In the genomic region with DNA sequence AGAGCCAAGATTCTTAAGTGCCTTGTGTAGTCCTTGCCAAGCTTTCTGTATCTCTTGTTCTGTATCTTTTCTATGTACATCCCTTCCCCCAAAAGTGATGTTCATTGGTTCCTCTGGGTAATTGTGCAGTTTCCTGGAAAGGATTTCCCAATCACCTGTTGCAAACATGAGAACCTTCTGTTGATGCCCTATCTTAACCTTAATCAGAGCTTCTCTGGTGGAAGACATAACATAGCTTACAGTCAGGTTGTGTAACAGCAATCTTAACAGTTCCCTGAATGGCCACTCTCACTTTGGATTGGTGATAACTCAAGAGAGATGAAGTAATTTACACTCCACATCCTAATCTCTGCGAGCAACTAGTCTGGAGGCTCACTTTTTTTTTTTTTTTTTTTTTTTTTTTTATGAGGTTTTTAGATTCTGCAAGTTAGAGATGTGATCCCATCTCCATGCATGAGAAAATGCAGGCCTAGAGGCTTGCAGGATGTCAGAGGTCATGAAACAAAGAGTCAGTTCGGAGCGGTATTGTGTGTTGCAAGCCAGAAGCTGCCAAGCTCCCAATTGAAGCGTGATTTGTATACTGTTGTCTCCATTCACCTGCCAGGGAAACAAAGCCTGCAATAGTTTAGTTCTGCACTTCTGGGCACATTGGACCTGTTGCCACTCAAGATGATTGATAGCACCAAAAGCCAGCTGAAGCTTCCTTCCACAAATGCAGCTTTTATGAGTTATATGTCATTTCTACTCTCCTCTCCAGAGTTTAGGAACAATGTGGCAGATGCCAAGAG, we compare ENCODE assay signal across 21 mouse cellular contexts. TPM values are rescaled to one million over a fixed set of nuclear protein-coding genes. Genes with fewer than 3 reads are reported as not detected.
DNase-seq lines count a peak whose midpoint lies in the region; ATAC-seq lines count a peak whose summit lies in the region.
"Had no signal": no experiment of that assay in that cellular context is flagged by ENCODE, and none has a peak within 500 bp of the region (broad histone marks: within the 10 kb centered on the region; RNA-seq: fewer than 3 reads in every experiment).

No protein-coding gene starts in this region.

- no peak overlapping the region for H3K4me2 ChIP-seq in lung, embryonic 15.5 days
- no peak overlapping the region for H3K4me2 ChIP-seq in forebrain, embryonic 16.5 days (ENCODE audit: low read length)
- H3K4me2 ChIP-seq: heart, embryonic 15.5 days; hindbrain, embryonic 12.5 days; neural tube, embryonic 13.5 days had no signal

- peaks cover 41% of the 10 kb centered on the region for H3K36me3 ChIP-seq in lung, embryonic 15.5 days
- H3K36me3 ChIP-seq in forebrain, embryonic 16.5 days (ENCODE audit: control insufficient read depth, insufficient read depth) = peaks cover 26% of the 10 kb centered on the region

- peaks cover 29% of the 10 kb centered on the region for H3K4me1 ChIP-seq in lung, embryonic 15.5 days
- H3K4me1 ChIP-seq in forebrain, embryonic 16.5 days (replicated peaks; ENCODE audit: control insufficient read depth, insufficient read depth, low read length) = peaks cover 7% of the 10 kb centered on the region

- H3K9me3 ChIP-seq in lung, embryonic 15.5 days = no peaks in the 10 kb centered on the region
- H3K9me3 ChIP-seq in forebrain, embryonic 16.5 days (ENCODE audit: control insufficient read depth, low read length) = no peaks in the 10 kb centered on the region
- H3K9me3 ChIP-seq: heart, embryonic 15.5 days; hindbrain, embryonic 12.5 days; neural tube, embryonic 13.5 days had no signal

- ATAC-seq in lung, embryonic 15.5 days (ENCODE audit: borderline replicate concordance, extremely low read depth, low FRiP score, low TSS enrichment) = no peak
- ATAC-seq in forebrain, embryonic 16.5 days = no peak
- ATAC-seq: forebrain, embryonic 14.5 days; intestine, embryonic 16.5 days; midbrain, embryonic 16.5 days had no signal

- DNase-seq in lung, postnatal 10 days = no peak
- peak; percentile 64 for DNase-seq in adipocyte (ENCODE audit: low spot score)
- DNase-seq in embryo, embryonic 10.5 days (ENCODE audit: low spot score) = peak; percentile 63
- peak; percentile 49 for DNase-seq in mesoderm, embryonic 11.5 days (ENCODE audit: low read depth, low spot score)
- DNase-seq in heart, adult 11 months = no peak
- DNase-seq: cerebellum, postnatal 10 days; thymus, postnatal 14 days had no signal

- no peak overlapping the region for H3K9ac ChIP-seq in lung, embryonic 15.5 days
- H3K9ac ChIP-seq in forebrain, embryonic 16.5 days (replicated peaks; ENCODE audit: low read depth, low read length) = no peak overlapping the region
- H3K9ac ChIP-seq: heart, embryonic 15.5 days; hindbrain, embryonic 12.5 days; neural tube, embryonic 13.5 days had no signal

- 0 out of 2 replicates have a peak overlapping the region, but pooled peaks have one; percentile 2 for H3K27ac ChIP-seq in lung, embryonic 15.5 days
- no peak overlapping the region for H3K27ac ChIP-seq in forebrain, embryonic 16.5 days (ENCODE audit: low read length)
- H3K27ac ChIP-seq: heart, embryonic 15.5 days; hindbrain, embryonic 12.5 days; kidney, postnatal 0 days; neural tube, embryonic 13.5 days; stomach, postnatal 0 days had no signal

- no peaks in the 10 kb centered on the region for H3K27me3 ChIP-seq in lung, embryonic 15.5 days
- no peaks in the 10 kb centered on the region for H3K27me3 ChIP-seq in forebrain, embryonic 16.5 days (replicated peaks; ENCODE audit: control insufficient read depth, insufficient read depth, low read length)
- H3K27me3 ChIP-seq: heart, embryonic 15.5 days; hindbrain, embryonic 12.5 days; neural tube, embryonic 13.5 days had no signal

- 57% methylated on average over 4 of the region's 4 CpGs for WGBS in lung, embryonic 15.5 days
- WGBS in forebrain, embryonic 16.5 days = 39% methylated on average over 4 of the region's 4 CpGs

- no peak overlapping the region for H3K4me3 ChIP-seq in lung, embryonic 15.5 days
- no peak overlapping the region for H3K4me3 ChIP-seq in forebrain, embryonic 16.5 days (replicated peaks; ENCODE audit: low read length)
- H3K4me3 ChIP-seq: erythroblast, embryonic 14.5 days; heart, embryonic 15.5 days; hindbrain, embryonic 12.5 days; neural tube, embryonic 13.5 days had no signal

RNA-seq across cellular contexts. Expression of a gene that starts 4.6 kb away (rescaled TPM):
- 9.0 and 9.8 TPM in 2 replicates for polyA plus RNA-seq in lung, embryonic 15.5 days (2015; fragmentation: Nextera tagmentation; extraction: Ambion mirVana)
- 4.8 and 6.0 TPM in 2 replicates for polyA plus RNA-seq in forebrain, embryonic 16.5 days (2015; fragmentation: Nextera tagmentation; extraction: Ambion mirVana)

RNA-seq across cellular contexts. Expression of a gene that starts 9.4 kb away (rescaled TPM):
- polyA plus RNA-seq in lung, embryonic 15.5 days (2015; fragmentation: Nextera tagmentation; extraction: Ambion mirVana) = 265 and 273 TPM in 2 replicates
- polyA plus RNA-seq in forebrain, embryonic 16.5 days (2015; fragmentation: Nextera tagmentation; extraction: Ambion mirVana) = 427 and 436 TPM in 2 replicates

RNA-seq across cellular contexts. Expression of a gene that starts 51.1 kb away (rescaled TPM):
- not detected in 2 replicates for polyA plus RNA-seq in lung, embryonic 15.5 days (2015; fragmentation: Nextera tagmentation; extraction: Ambion mirVana)
- not detected in 2 replicates for polyA plus RNA-seq in forebrain, embryonic 16.5 days (2015; fragmentation: Nextera tagmentation; extraction: Ambion mirVana)
- polyA plus RNA-seq: embryonic facial prominence, embryonic 11.5 days; erythroblast, embryonic 14.5 days; forebrain, embryonic 14.5 days; gonadal fat pad, adult 2 months; heart, embryonic 15.5 days; hindbrain, embryonic 12.5 days; intestine, embryonic 16.5 days; kidney, postnatal 0 days; limb, embryonic 11.5 days; midbrain, embryonic 16.5 days; neural tube, embryonic 13.5 days; stomach, postnatal 0 days had no signal

RNA-seq across cellular contexts. Expression of a gene that starts 58.2 kb away (rescaled TPM):
- polyA plus RNA-seq in lung, embryonic 15.5 days (2015; fragmentation: Nextera tagmentation; extraction: Ambion mirVana) = 2.7 and 2.8 TPM in 2 replicates
- 5.1 and 6.4 TPM in 2 replicates for polyA plus RNA-seq in forebrain, embryonic 16.5 days (2015; fragmentation: Nextera tagmentation; extraction: Ambion mirVana)

Comparison
In these comparisons a context has a peak if more than half of its experiments do, and no peak if none do; other contexts are left out.
1. DNase-seq: peak in adipocyte (single experiment), embryo, embryonic 10.5 days (single experiment) and mesoderm, embryonic 11.5 days (single experiment); none in lung, postnatal 10 days (single experiment) and heart, adult 11 months (single experiment).